Mouse (Mus musculus) midbrain, postnatal 0 days (tissue): ENCODE data around the gene Wwp2. TPM values are rescaled to one million over a fixed set of nuclear protein-coding genes. Genes with fewer than 3 reads are reported as not detected.
A peak's percentile ranks its signal among the peaks of the same experiment; 100 is the strongest.

Experiments used
- ATAC-seq: fragments of 200-750 bp; cut with Nextera tagmentation; 2 replicates; pipeline ENCODE4 v1.8.0; 2017; ENCODE audit warnings: moderate number of reproducible peaks, mild to moderate bottlenecking, moderate TSS enrichment, moderate library complexity; ENCODE audit not compliant: low FRiP score
- DNase-seq: peaks from one replicate; pipeline ENCODE4 v3.0.0-alpha.2; 2015; ENCODE audit warnings: low spot score
- H3K27ac ChIP-seq: fragments of 300-500 bp; sonication (generic); 2 replicates; pipeline ENCODE4 v1.5.1; 2014; ENCODE audit warnings: low read depth, mild to moderate bottlenecking, low read length, mixed read lengths
- H3K27me3 ChIP-seq: fragments of 300-500 bp; sonication (generic); 2 replicates; pipeline ENCODE4 v1.6.1; 2014; ENCODE audit warnings: low read length, control low read depth, mixed read lengths; ENCODE audit not compliant: insufficient read depth
- H3K36me3 ChIP-seq: fragments of 300-500 bp; sonication (generic); 2 replicates; pipeline ENCODE4 v1.6.1; 2014; ENCODE audit warnings: low read length, control low read depth, mixed read lengths; ENCODE audit not compliant: insufficient read depth
- H3K4me1 ChIP-seq: fragments of 300-500 bp; sonication (generic); 2 replicates; pipeline ENCODE4 v1.6.1; 2014; ENCODE audit warnings: mild to moderate bottlenecking, control low read depth, antibody characterized with exemption, low read length, mixed read lengths; ENCODE audit not compliant: insufficient read depth
- H3K4me2 ChIP-seq: fragments of 300-500 bp; sonication (generic); 2 replicates; pipeline ENCODE4 v1.6.1; 2014; ENCODE audit warnings: low read depth, mild to moderate bottlenecking, low read length, mixed read lengths; ENCODE audit not compliant: poor library complexity, severe bottlenecking
- H3K4me3 ChIP-seq: fragments of 300-500 bp; sonication (generic); 2 replicates; pipeline ENCODE4 v1.5.1; 2014; ENCODE audit warnings: low read depth, mild to moderate bottlenecking, low read length, moderate library complexity
- H3K9ac ChIP-seq: fragments of 300-500 bp; sonication (generic); replicated peaks from 2 replicates; pipeline ENCODE4 v1.6.1; 2014; ENCODE audit warnings: mild to moderate bottlenecking, low read length, moderate library complexity, mixed read lengths; ENCODE audit not compliant: poor library complexity, severe bottlenecking
- H3K9me3 ChIP-seq: fragments of 300-500 bp; sonication (generic); 2 replicates; pipeline ENCODE4 v1.6.1; 2016; ENCODE audit warnings: low read length, control low read depth
- CTCF ChIP-seq: IDR thresholded peaks from 2 replicates; pipeline ENCODE4 v1.5.1; 2016; ENCODE audit warnings: antibody characterized with exemption, mild to moderate bottlenecking
- WGBS: fragments of 180-500 bp; shearing (Covaris S2); extraction: QIAGEN DNeasy Blood & Tissue Kit; methylation state at CpG from one replicate; pipeline ENCODE4 v1.1.7; 2014; 5-methylcytosine and 5-hydroxymethylcytosine counted together
- polyA plus RNA-seq: library from polyadenylated mRNA; unstranded; fragments of >200 nt; fragmentation: Nextera tagmentation; extraction: Ambion mirVana; gene quantifications from 2 replicates; pipeline ENCODE4 v1.2.1, GENCODE M21; 2015
- total RNA-seq: library from RNA; depleted of rRNA; stranded (reverse); fragments of >200 nt; gene quantifications from 2 replicates; pipeline ENCODE4 v1.2.3, GENCODE M21; 2014

Gene Wwp2
- total and polyA plus RNA-seq, 2 experiments from 2014 or later, result 36.2 to 44.2 TPM

DNA sequence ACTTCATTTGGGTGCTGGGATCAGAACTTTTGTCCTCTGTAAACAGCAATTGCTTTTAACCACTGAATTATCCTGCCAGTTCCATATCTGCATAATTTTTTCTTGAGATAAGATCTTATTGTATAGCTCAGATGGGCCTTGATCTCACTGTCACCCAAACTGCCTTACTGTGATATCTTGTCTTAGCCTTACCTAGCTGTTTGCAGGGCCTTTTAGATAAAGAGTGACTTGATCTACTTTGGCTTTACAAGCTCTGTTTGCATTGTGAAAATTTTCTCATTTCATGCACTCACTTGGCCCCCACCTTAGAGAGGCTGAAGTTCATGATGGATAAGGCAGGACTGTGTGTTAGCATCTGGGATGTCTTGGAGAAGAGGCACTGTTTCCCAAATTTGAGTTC is 48.8 kb downstream of the Wwp2 start:
- H3K9ac ChIP-seq, result no peak overlapping the region
- DNase-seq, result no peak
- H3K27me3 ChIP-seq, result no peaks in the 10 kb centered on the region
- ATAC-seq, result no peak
- no peaks in the 10 kb centered on the region for H3K9me3 ChIP-seq
- H3K27ac ChIP-seq, result no peak overlapping the region
- H3K4me3 ChIP-seq, result no peak overlapping the region
- no peak for TF ChIP-seq CTCF
- no peaks in the 10 kb centered on the region for H3K4me1 ChIP-seq
- no peak overlapping the region for H3K4me2 ChIP-seq
- no peaks in the 10 kb centered on the region for H3K36me3 ChIP-seq

DNA sequence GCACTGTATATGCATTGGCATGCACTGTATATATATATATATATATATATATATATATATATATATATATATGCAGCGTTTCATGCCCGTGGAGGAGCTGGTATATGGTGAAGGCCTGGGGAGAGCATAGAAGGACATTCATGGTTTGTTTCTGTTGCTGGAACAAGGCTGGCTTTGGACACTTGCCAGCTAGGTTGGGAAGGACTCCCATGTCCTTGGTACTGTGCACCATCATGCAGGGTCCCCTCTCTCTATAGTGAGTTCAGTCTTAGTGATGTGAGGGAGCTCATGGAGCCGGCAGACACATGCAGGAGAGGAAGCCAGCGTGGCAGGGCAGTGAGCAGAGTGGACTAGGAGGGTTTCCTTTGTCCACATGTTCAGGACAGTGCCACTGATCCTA is 52.4 kb downstream of the Wwp2 start:
- DNase-seq, result no peak
- Histone ChIP-seq H3K27me3 (no peaks in the 10 kb centered on the region), H3K4me1 (no peaks in the 10 kb centered on the region), H3K27ac (no peak overlapping the region), H3K9ac (no peak overlapping the region), H3K4me3 (no peak overlapping the region), H3K36me3 (no peaks in the 10 kb centered on the region), H3K4me2 (no peak overlapping the region), H3K9me3 (no peaks in the 10 kb centered on the region)
- ATAC-seq, result no peak
- 84% methylated on average over 4 of the region's 4 CpGs for WGBS
- no peak for TF ChIP-seq CTCF

DNA sequence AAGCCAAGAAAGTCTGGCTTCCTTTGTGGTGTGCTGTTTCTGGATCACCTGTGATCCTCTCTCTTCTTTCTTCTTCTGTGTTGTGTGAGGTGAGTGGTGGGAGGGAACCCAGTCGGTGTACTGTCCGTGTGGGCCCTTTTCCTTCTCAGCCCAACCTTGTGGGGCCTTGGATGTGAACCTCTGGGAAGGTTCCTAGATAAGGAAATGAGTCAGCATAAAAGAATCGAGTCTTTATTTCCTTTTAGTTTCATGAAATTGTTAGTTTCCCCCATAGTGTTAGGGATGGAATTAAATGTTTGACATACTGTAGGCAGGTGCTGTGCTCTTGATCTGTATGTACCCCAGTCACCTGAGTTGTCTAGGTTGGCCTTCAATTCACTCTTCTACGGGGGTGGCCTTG is 52.9 kb downstream of the Wwp2 start:
- Histone ChIP-seq H3K9me3 (no peaks in the 10 kb centered on the region), H3K27me3 (no peaks in the 10 kb centered on the region), H3K4me3 (no peak overlapping the region), H3K4me1 (no peaks in the 10 kb centered on the region), H3K9ac (no peak overlapping the region), H3K36me3 (no peaks in the 10 kb centered on the region), H3K27ac (no peak overlapping the region), H3K4me2 (no peak overlapping the region)
- ATAC-seq (no peak), DNase-seq (no peak)
- WGBS, result 77% methylated on average over 4 of the region's 4 CpGs
- TF ChIP-seq CTCF, result no peak

DNA sequence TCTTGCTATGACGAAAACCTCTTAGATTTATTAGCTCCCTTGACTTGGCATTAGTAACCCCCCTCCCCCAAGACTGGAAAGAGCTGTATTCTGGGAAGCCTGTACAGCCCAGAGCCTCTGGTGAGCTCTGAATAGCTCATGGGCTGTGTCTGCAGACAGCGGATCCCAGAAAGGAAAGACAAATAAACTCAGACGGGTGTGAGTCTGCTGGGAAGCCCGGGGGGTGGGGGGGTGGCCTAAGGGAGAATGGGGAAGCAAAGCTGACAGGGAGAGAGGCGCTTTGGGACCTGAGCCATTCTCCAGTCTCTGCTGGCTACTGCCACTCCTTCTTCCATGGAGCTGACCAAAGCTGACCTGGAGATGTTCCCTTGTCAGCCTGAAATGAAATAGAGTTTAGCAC is 53.8 kb downstream of the Wwp2 start:
- H3K27ac ChIP-seq, result no peak overlapping the region
- H3K36me3 ChIP-seq, result no peaks in the 10 kb centered on the region
- H3K9ac ChIP-seq, result no peak overlapping the region
- DNase-seq, result no peak
- TF ChIP-seq CTCF, result no peak
- no peak overlapping the region for H3K4me3 ChIP-seq
- WGBS, result 42% methylated on average over 5 of the region's 5 CpGs
- ATAC-seq, result no peak; the same call in 1 of the 2 replicates
- no peaks in the 10 kb centered on the region for H3K4me1 ChIP-seq
- H3K4me2 ChIP-seq, result no peak overlapping the region
- no peaks in the 10 kb centered on the region for H3K27me3 ChIP-seq
- H3K9me3 ChIP-seq, result no peaks in the 10 kb centered on the region

DNA sequence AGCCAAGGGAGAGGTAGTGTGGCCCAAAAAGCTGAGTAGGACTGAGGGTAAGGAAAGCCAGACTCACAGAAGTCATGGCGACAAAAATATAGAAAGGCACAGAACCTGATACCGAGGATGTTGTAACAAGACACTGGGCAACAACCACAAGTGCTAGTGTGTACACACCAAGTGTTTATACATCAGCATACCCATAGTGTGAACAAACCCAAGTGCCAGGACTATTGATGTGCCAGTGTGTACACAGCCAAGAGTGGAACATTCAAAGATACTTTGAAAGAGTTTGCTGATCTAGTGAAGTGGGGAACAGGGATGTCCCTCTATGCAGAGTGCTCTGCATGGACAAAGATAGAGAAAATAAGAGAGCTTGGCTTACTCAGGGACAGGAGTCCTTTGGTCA is 54.5 kb downstream of the Wwp2 start:
- Histone ChIP-seq H3K36me3 (no peaks in the 10 kb centered on the region), H3K9ac (no peak overlapping the region), H3K4me1 (no peaks in the 10 kb centered on the region), H3K4me3 (no peak overlapping the region), H3K27ac (no peak overlapping the region), H3K27me3 (no peaks in the 10 kb centered on the region), H3K9me3 (no peaks in the 10 kb centered on the region), H3K4me2 (no peak overlapping the region)
- WGBS, result 86% methylated on average over 2 of the region's 2 CpGs
- no peak for ATAC-seq
- no peak for TF ChIP-seq CTCF
- no peak for DNase-seq

DNA sequence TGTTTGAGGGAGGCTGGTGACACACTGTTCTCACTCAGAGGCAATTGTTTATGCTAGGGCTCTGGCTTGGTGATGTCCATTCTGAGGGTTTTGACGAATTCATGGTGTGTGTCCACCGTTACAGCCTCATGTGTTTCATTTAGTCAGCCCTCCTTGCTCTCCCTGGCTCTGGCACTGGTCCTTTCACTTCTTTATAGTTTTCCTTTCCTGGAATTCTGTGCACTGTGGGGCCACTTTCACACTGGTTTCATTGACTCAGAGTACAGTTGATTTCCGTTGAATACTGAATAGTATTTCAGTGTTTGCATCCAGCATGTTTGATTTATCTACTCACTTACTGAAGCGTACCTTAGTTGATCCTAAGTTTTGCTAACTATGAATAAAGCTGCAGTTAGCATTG is 55.0 kb downstream of the Wwp2 start:
- H3K4me2 ChIP-seq, result no peak overlapping the region
- H3K36me3 ChIP-seq, result no peaks in the 10 kb centered on the region
- TF ChIP-seq CTCF, result no peak
- no peaks in the 10 kb centered on the region for H3K9me3 ChIP-seq
- H3K27me3 ChIP-seq, result no peaks in the 10 kb centered on the region
- 72% methylated on average over 4 of the region's 4 CpGs for WGBS
- H3K9ac ChIP-seq, result no peak overlapping the region
- H3K4me1 ChIP-seq, result no peaks in the 10 kb centered on the region
- DNase-seq, result no peak
- no peak overlapping the region for H3K27ac ChIP-seq
- no peak for ATAC-seq
- H3K4me3 ChIP-seq, result no peak overlapping the region

DNA sequence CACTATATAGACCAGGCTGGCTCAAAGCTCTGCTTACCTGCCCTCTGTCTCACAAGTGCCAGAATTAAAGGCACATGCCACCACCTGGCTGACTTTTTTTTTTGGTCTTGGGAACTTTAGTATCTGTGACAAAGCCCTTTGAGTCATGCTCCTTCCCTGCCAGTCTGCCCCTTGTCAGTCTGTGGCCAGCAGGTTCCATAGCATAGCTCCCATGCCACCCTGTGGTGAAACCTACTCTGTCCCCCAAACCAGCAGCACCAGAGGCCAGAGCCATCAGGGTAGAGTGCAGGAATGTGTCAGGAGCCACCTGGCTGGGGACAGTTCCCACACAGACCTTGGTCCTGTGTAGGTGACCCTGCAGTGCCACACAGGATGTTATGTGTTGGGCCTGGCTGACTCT is 55.7 kb downstream of the Wwp2 start:
- H3K27ac ChIP-seq, result no peak overlapping the region
- no peaks in the 10 kb centered on the region for H3K9me3 ChIP-seq
- H3K4me2 ChIP-seq, result no peak overlapping the region
- TF ChIP-seq CTCF, result 0 out of 2 replicates have a peak, but pooled peaks have one; percentile 8
- DNase-seq (no peak), ATAC-seq (no peak)
- H3K36me3 ChIP-seq, result no peaks in the 10 kb centered on the region
- H3K9ac ChIP-seq, result no peak overlapping the region
- no peaks in the 10 kb centered on the region for H3K27me3 ChIP-seq
- no peak overlapping the region for H3K4me3 ChIP-seq
- no peaks in the 10 kb centered on the region for H3K4me1 ChIP-seq
